Mouse (Mus musculus) retina, postnatal 1 day (tissue): ENCODE results near the gene D930020B18Rik.
A peak's percentile ranks its signal among the peaks of the same experiment; 100 is the strongest.

Experiments
- DNase-seq: peaks from one replicate; pipeline ENCODE4 v3.0.0-alpha.2; 2012

The D930020B18Rik gene

DNA sequence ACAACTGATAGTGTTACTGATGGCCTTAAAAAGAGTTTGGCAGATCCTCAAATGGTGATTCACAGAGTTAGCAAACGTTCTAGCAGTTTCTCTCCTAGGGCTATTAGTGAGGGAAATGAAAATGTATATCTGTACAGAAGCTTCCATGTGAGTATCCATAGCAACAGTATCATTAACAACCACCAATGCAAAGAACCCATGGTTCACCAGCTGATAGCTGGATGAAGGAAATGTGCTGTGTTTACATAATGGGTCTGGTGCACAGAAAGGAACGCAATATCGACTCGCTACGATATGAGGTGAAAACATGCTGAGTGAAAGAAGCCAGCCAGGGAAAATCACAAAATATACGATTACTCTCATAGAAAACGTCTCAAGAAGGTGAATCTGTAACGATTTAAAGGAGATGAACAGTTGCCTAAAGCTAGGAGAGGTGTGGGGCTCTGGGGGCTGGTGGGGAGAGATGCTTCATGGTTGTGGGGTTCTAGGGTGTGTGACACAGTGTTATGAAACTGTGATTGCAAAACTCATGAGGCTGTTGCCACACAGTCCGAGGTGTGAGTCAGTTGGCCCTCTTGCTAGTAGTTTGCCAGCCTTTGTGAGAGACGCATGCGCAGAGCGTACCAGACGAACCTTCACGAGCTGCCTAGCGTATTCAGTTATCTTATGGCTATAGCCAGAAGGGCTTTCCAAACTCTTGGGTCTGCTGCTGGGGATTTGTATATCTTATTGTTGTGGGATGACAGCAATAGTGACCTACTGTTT, 64.2 kb downstream of the D930020B18Rik start:
- no peak for DNase-seq

DNA sequence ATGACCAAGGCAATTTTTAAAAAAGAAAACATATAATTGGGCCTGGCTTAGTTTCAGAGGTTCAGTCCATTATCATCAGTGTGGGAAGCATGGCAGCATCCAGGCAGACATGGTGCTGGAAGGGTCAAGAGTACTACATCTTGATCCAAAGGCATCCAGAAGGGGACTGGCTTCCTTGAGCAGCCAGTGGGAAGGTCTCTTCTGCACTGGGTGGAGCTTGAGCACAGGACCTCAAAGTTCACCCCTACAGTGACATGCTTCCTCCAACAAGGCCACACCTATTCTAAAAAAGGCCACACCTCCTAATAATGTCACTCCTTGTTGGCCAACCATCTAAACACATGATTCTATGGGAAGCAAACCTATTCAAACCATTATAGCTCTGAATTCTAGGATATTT, 75.5 kb downstream of the D930020B18Rik start:
- no peak for DNase-seq

GRCm38 (mm10) chr10:121718896-121719585, 77.7 kb downstream of the D930020B18Rik start:
- DNase-seq, result no peak

DNA sequence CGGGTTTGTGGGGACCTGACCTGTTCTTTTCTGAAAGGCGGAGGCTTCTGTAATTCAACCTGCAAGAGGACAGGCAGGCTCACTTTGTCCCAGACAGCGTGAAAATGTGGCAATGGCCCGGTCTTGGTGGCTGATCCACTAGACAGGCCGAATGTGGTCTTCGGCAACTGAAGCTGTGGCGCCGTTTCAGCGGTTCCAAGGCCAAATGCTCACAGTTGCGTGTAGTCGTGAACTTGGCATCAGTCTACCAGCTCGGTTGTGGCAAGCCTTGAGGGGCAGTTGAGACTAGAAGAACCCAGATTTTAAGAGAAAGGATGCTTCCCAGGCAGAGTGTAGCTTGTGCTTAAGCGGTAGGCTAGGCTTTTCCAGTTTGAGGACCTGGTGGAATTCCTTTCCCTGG, 79.3 kb downstream of the D930020B18Rik start:
- DNase-seq, result no peak

DNA sequence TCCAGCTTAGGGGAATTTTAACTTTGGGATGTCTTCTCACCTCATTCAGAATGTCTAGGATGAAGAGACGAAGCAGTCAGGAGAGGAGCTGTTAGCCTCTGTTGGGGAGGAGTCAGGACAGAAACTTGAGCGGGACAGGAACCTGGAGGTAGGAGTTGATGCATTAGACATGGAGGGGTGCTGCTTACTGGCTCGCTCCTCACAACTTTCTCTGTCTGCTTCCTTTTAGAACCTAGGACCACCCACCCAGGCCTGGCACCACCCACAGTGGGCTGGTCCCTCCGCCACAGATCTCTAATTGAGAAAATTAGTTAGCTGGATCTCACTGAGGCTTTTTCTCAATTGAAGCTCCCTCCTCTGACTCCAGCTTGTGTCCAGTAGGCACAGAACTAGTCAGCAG, 85.1 kb downstream of the D930020B18Rik start:
- DNase-seq, result no peak

- no peak for DNase-seq
These were observed 85.8 kb downstream of the D930020B18Rik start for GRCm38 (mm10) chr10:121727151-121727550.

DNA sequence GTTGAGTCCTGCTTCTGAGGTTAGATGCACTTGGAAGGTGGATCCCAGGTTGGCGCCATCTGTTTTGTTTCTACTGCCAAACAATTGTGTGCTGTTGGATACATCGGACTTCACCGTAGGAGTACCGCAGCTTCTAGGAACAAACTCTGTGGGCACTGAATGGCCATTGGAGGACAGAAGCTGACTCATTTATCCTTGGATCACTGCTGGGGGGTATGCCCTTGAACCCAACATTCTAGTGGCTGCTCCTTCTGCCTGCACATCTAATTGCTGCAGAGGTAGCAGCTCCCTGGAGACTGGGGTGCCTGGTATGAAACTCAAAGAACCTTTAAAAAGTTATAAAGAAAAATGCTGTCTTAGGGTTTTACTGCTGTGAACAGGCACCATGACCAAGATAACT, 86.8 kb downstream of the D930020B18Rik start:
- DNase-seq, result no peak

GRCm38 (mm10) chr10:121731048-121731725, 89.8 kb downstream of the D930020B18Rik start:
- no peak for DNase-seq

DNA sequence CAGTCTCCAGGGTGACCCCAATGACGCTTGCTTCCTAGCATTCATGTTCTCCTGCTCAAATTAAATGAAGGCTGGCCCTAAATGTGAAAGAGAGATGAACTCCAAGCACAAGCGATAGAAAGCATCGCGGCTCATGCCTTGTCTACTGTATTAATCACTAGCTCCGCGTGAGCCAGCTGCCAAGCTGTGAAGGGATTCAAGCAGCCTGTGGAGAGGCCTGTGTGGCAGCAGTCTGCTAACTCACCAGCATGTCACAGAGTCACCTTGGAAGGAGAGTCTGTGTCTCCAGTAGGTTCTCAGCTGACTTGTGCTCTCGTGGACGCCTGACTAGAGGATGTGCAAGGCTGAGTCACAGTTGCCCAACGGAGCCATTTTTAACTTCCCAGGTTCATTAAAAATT, 91.2 kb downstream of the D930020B18Rik start:
- DNase-seq, result peak; percentile 6

- DNase-seq, result no peak
These were observed 95.9 kb downstream of the D930020B18Rik start for GRCm38 (mm10) chr10:121737256-121737655.

DNA sequence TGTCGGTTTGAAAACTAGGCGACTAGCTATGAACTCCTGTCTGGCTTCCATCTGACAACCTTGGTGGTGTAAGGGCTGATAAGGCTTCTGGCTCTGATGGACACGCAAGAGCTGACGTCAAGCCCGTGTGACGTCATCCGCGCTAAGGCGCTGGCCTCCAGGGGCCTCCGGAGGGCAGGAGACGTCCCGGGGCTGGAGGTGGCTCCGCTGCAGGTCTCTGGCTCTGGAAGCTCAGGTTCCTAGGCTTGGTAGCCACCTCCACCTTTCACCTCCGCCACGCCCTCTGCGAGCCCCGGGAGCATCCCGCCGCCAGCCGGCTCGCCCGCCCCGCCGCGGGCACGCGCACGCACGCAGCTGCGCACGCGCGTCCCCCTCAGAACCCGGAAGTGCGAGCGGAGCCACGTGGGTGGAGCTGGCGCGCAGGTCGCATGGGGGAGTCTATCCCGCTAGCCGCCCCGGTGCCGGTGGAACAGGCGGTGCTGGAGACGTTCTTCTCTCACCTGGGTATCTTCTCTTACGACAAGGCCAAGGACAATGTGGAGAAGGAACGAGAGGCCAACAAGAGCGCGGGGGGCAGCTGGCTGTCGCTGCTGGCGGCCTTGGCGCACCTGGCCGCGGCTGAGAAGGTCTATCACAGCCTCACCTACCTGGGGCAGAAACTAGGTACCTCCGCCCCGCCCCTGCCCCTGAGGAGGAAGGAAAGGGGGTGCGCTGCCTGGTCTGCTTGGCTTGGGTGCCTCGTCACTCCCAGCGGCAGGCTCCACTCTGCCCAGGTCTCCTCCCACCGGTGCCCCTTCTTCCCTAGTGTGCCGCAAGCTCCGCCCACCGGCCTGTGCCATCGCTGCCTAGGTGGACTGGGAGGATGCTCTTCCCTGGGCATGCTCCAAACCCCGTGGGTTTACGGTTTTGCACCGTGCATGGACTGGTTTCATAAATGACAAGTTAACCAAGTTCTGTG, 98.4 kb downstream of the D930020B18Rik start, which contains the start of gene BC048403:
Gene BC048403 (plus strand): TSS at position 390 of the 958 bp plus-strand sequence.
- peak; percentile 89 for DNase-seq

DNA sequence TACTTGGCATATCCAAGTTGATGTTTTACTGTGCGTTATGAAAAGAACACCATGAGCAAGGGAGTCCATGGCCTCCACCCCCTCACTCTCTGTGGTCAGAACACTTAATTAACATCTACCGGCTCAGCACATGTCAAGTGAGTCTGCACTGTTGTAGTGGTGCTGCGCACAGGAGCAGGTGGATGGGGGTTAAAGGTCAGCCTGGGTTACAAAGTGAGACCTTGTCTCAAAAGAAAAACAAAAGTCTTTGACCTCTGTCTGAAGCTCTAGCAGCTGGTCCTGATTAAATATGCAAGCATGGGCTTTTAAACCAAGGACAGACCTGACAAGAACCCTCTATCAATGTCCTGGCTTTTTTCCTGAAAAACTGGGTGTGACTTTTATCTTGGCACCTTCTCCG, 100.9 kb downstream of the D930020B18Rik start:
- no peak for DNase-seq
